Mouse (Mus musculus): Measurements from ENCODE around the gene Eml6. TPM values are rescaled to one million over a fixed set of nuclear protein-coding genes. Genes with fewer than 3 reads are reported as not detected.

Gene Eml6
- polyA plus RNA-seq, 1 experiment from 2014 or later, result 0.87 TPM

DNA sequence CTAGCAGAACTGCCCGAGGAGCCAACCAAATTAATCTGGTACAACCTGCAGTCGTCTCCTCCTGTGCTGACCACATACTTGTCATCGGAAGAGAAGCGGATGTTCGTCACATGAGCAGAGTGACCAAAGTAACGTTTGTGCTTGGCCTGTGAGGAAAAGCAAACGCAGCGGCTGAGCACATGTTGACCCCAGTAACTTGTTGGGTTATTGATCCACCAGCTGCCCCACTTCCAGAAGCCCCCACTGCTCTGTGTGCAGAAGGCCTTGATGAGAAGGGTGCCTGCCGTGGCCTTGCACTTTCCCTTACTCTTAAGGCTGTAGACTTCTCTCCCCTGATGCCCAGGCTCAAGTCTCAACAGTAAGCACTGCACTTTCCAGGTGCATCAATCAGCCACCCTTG lies 279.6 kb downstream of the Eml6 start:
- Histone ChIP-seq H3K27me3 (replicated peaks; ENCODE audit: control insufficient read depth, insufficient read depth, low read length) (no peaks in the 10 kb centered on the region), H3K27ac (ENCODE audit: low read depth) (no peak overlapping the region), H3K9ac (ENCODE audit: low read length) (no peak overlapping the region), H3K36me3 (ENCODE audit: control insufficient read depth, insufficient read depth, low read length) (peaks cover 57% of the 10 kb centered on the region), H3K4me1 (replicated peaks; ENCODE audit: control insufficient read depth, insufficient read depth, low read length) (no peaks in the 10 kb centered on the region), H3K4me2 (ENCODE audit: low read length) (no peak overlapping the region), H3K9me3 (ENCODE audit: control insufficient read depth, low read length) (no peaks in the 10 kb centered on the region), H3K4me3 (ENCODE audit: low read depth, low read length) (no peak overlapping the region)
- ATAC-seq (replicated peaks; ENCODE audit: low FRiP score, low TSS enrichment, low read depth), result no peak
- WGBS, result 83% methylated on average over 9 of the region's 9 CpGs
- DNase-seq (ENCODE audit: low spot score), result no peak

- H3K4me2 ChIP-seq (ENCODE audit: low read length), result no peak overlapping the region
- H3K9ac ChIP-seq (ENCODE audit: low read length), result no peak overlapping the region
- 82% methylated on average over 2 of the region's 2 CpGs for WGBS
- peaks cover 60% of the 10 kb centered on the region for H3K36me3 ChIP-seq (ENCODE audit: control insufficient read depth, insufficient read depth, low read length)
- no peaks in the 10 kb centered on the region for H3K9me3 ChIP-seq (ENCODE audit: control insufficient read depth, low read length)
- no peak overlapping the region for H3K4me3 ChIP-seq (ENCODE audit: low read depth, low read length)
- H3K27me3 ChIP-seq (replicated peaks; ENCODE audit: control insufficient read depth, insufficient read depth, low read length), result no peaks in the 10 kb centered on the region
- DNase-seq (ENCODE audit: low spot score) (no peak), ATAC-seq (replicated peaks; ENCODE audit: low FRiP score, low TSS enrichment, low read depth) (no peak)
- H3K4me1 ChIP-seq (replicated peaks; ENCODE audit: control insufficient read depth, insufficient read depth, low read length), result no peaks in the 10 kb centered on the region
- no peak overlapping the region for H3K27ac ChIP-seq (ENCODE audit: low read depth)
These were observed 280.3 kb downstream of the Eml6 start for GRCm38 (mm10) chr11:29745513-29745912.

GRCm38 (mm10) chr11:29744760-29745430 lies 280.9 kb downstream of the Eml6 start:
- H3K4me2 ChIP-seq (ENCODE audit: low read length), result no peak overlapping the region
- no peak overlapping the region for H3K4me3 ChIP-seq (ENCODE audit: low read depth, low read length)
- no peaks in the 10 kb centered on the region for H3K4me1 ChIP-seq (replicated peaks; ENCODE audit: control insufficient read depth, insufficient read depth, low read length)
- 87% methylated on average over 5 of the region's 5 CpGs for WGBS
- no peak for ATAC-seq (replicated peaks; ENCODE audit: low FRiP score, low TSS enrichment, low read depth)
- no peak overlapping the region for H3K27ac ChIP-seq (ENCODE audit: low read depth)
- H3K9ac ChIP-seq (ENCODE audit: low read length), result no peak overlapping the region
- H3K27me3 ChIP-seq (replicated peaks; ENCODE audit: control insufficient read depth, insufficient read depth, low read length), result no peaks in the 10 kb centered on the region
- H3K9me3 ChIP-seq (ENCODE audit: control insufficient read depth, low read length), result no peaks in the 10 kb centered on the region
- peaks cover 60% of the 10 kb centered on the region for H3K36me3 ChIP-seq (ENCODE audit: control insufficient read depth, insufficient read depth, low read length)
- DNase-seq (ENCODE audit: low spot score), result no peak

GRCm38 (mm10) chr11:29739752-29740151 lies 286.1 kb downstream of the Eml6 start:
- no peak for ATAC-seq (replicated peaks; ENCODE audit: low FRiP score, low TSS enrichment, low read depth)
- H3K9ac ChIP-seq (ENCODE audit: low read length), result no peak overlapping the region
- H3K4me2 ChIP-seq (ENCODE audit: low read length), result no peak overlapping the region
- no peaks in the 10 kb centered on the region for H3K9me3 ChIP-seq (ENCODE audit: control insufficient read depth, low read length)
- no peaks in the 10 kb centered on the region; the same call in 1 of the 2 replicates for H3K4me1 ChIP-seq (replicated peaks; ENCODE audit: control insufficient read depth, insufficient read depth, low read length)
- 92% methylated on average over 2 of the region's 2 CpGs for WGBS
- H3K27ac ChIP-seq (ENCODE audit: low read depth), result no peak overlapping the region
- no peaks in the 10 kb centered on the region for H3K27me3 ChIP-seq (replicated peaks; ENCODE audit: control insufficient read depth, insufficient read depth, low read length)
- DNase-seq (ENCODE audit: low spot score), result no peak
- no peak overlapping the region for H3K4me3 ChIP-seq (ENCODE audit: low read depth, low read length)
- peaks cover 56% of the 10 kb centered on the region for H3K36me3 ChIP-seq (ENCODE audit: control insufficient read depth, insufficient read depth, low read length)

DNA sequence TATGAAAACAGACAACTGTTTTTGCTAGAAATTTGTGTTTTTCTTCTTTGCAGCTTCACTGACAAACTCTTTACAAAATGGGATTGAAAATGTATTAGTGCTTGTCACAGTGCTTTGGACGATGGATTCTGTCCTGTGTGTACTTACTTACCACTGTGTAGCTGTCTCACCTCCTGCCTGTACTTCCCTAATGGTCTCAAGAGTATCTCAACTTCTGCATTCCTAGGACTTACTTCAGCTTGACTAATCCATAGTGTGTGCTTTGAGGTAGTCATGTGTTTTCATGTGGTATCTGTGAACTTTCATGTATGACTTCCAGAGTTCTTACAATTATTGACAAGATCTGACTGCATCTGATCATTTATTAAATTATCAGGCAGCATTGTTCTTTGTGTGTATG lies 297.9 kb downstream of the Eml6 start:
- DNase-seq (ENCODE audit: low spot score) (no peak), ATAC-seq (replicated peaks; ENCODE audit: low FRiP score, low TSS enrichment, low read depth) (no peak)
- Histone ChIP-seq H3K9ac (ENCODE audit: low read length) (no peak overlapping the region), H3K9me3 (ENCODE audit: control insufficient read depth, low read length) (no peaks in the 10 kb centered on the region), H3K4me1 (replicated peaks; ENCODE audit: control insufficient read depth, insufficient read depth, low read length) (no peaks in the 10 kb centered on the region), H3K4me3 (ENCODE audit: low read depth, low read length) (no peak overlapping the region), H3K4me2 (ENCODE audit: low read length) (no peak overlapping the region), H3K27ac (ENCODE audit: low read depth) (no peak overlapping the region), H3K27me3 (replicated peaks; ENCODE audit: control insufficient read depth, insufficient read depth, low read length) (no peaks in the 10 kb centered on the region), H3K36me3 (ENCODE audit: control insufficient read depth, insufficient read depth, low read length) (no peaks in the 10 kb centered on the region)
- 88% methylated on average over 1 of the region's 1 CpGs for WGBS

GRCm38 (mm10) chr11:29725610-29726009 lies 300.2 kb downstream of the Eml6 start:
- WGBS, result 39% methylated on average over 1 of the region's 1 CpGs
- no peak overlapping the region for H3K4me2 ChIP-seq (ENCODE audit: low read length)
- DNase-seq (ENCODE audit: low spot score), result no peak
- H3K4me3 ChIP-seq (ENCODE audit: low read depth, low read length), result no peak overlapping the region
- no peaks in the 10 kb centered on the region for H3K4me1 ChIP-seq (replicated peaks; ENCODE audit: control insufficient read depth, insufficient read depth, low read length)
- H3K27ac ChIP-seq (ENCODE audit: low read depth), result no peak overlapping the region
- ATAC-seq (replicated peaks; ENCODE audit: low FRiP score, low TSS enrichment, low read depth), result no peak
- H3K9ac ChIP-seq (ENCODE audit: low read length), result no peak overlapping the region
- no peaks in the 10 kb centered on the region for H3K27me3 ChIP-seq (replicated peaks; ENCODE audit: control insufficient read depth, insufficient read depth, low read length)
- no peaks in the 10 kb centered on the region for H3K36me3 ChIP-seq (ENCODE audit: control insufficient read depth, insufficient read depth, low read length)
- H3K9me3 ChIP-seq (ENCODE audit: control insufficient read depth, low read length), result no peaks in the 10 kb centered on the region

GRCm38 (mm10) chr11:29725167-29725566 lies 300.7 kb downstream of the Eml6 start:
- no peak for ATAC-seq (replicated peaks; ENCODE audit: low FRiP score, low TSS enrichment, low read depth)
- no peaks in the 10 kb centered on the region for H3K36me3 ChIP-seq (ENCODE audit: control insufficient read depth, insufficient read depth, low read length)
- no peak overlapping the region for H3K4me2 ChIP-seq (ENCODE audit: low read length)
- no peak overlapping the region for H3K9ac ChIP-seq (ENCODE audit: low read length)
- H3K9me3 ChIP-seq (ENCODE audit: control insufficient read depth, low read length), result no peaks in the 10 kb centered on the region
- H3K4me1 ChIP-seq (replicated peaks; ENCODE audit: control insufficient read depth, insufficient read depth, low read length), result no peaks in the 10 kb centered on the region
- H3K4me3 ChIP-seq (ENCODE audit: low read depth, low read length), result no peak overlapping the region
- H3K27ac ChIP-seq (ENCODE audit: low read depth), result no peak overlapping the region
- DNase-seq (ENCODE audit: low spot score), result no peak
- no peaks in the 10 kb centered on the region for H3K27me3 ChIP-seq (replicated peaks; ENCODE audit: control insufficient read depth, insufficient read depth, low read length)

DNA sequence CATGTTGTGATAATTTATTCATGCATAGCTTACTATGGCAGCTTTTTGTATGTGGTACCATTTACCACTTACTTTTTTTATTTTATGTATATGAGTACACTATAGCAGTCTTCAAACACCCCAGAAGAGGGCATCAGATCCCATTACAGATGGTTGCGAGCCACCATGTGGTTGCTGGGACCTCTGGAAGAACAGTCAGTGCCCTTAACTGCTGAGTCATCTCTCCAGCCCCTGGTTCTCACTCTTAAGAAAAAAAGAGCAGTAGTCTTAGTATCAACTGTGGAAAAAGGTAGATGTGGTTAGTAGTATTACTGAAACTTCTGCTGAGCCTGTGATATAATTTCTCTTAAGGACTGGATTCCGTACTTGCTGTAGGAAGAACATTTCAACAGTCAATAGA lies 301.6 kb downstream of the Eml6 start:
- Histone ChIP-seq H3K9ac (ENCODE audit: low read length) (no peak overlapping the region), H3K9me3 (ENCODE audit: control insufficient read depth, low read length) (no peaks in the 10 kb centered on the region), H3K4me3 (ENCODE audit: low read depth, low read length) (no peak overlapping the region), H3K27ac (ENCODE audit: low read depth) (no peak overlapping the region), H3K4me1 (replicated peaks; ENCODE audit: control insufficient read depth, insufficient read depth, low read length) (no peaks in the 10 kb centered on the region), H3K36me3 (ENCODE audit: control insufficient read depth, insufficient read depth, low read length) (no peaks in the 10 kb centered on the region), H3K27me3 (replicated peaks; ENCODE audit: control insufficient read depth, insufficient read depth, low read length) (no peaks in the 10 kb centered on the region), H3K4me2 (ENCODE audit: low read length) (no peak overlapping the region)
- no peak for ATAC-seq (replicated peaks; ENCODE audit: low FRiP score, low TSS enrichment, low read depth)
- WGBS, result 97% methylated on average over 2 of the region's 2 CpGs
- DNase-seq (ENCODE audit: low spot score), result no peak

- ATAC-seq (replicated peaks; ENCODE audit: low FRiP score, low TSS enrichment, low read depth) (no peak), DNase-seq (ENCODE audit: low spot score) (no peak)
- Histone ChIP-seq H3K36me3 (ENCODE audit: control insufficient read depth, insufficient read depth, low read length) (no peaks in the 10 kb centered on the region; the same call in 1 of the 2 replicates), H3K27me3 (replicated peaks; ENCODE audit: control insufficient read depth, insufficient read depth, low read length) (no peaks in the 10 kb centered on the region), H3K4me1 (replicated peaks; ENCODE audit: control insufficient read depth, insufficient read depth, low read length) (no peaks in the 10 kb centered on the region; the same call in 1 of the 2 replicates), H3K4me2 (ENCODE audit: low read length) (no peak overlapping the region), H3K4me3 (ENCODE audit: low read depth, low read length) (no peak overlapping the region), H3K9ac (ENCODE audit: low read length) (no peak overlapping the region), H3K27ac (ENCODE audit: low read depth) (no peak overlapping the region), H3K9me3 (ENCODE audit: control insufficient read depth, low read length) (no peaks in the 10 kb centered on the region)
- WGBS, result 40% methylated on average over 1 of the region's 1 CpGs
These were observed 306.2 kb downstream of the Eml6 start for GRCm38 (mm10) chr11:29719597-29719996.
